Mouse (Mus musculus) CD4-positive, CD25-positive, alpha-beta regulatory T cell, adult 2 months (primary cell): ENCODE results near the gene Pdlim3.

ENCODE experiments used
- DNase-seq: peaks from one replicate; pipeline ENCODE4 v3.0.0-alpha.2; 2012; ENCODE audit warnings: low read depth, low spot score

The Pdlim3 gene

DNA sequence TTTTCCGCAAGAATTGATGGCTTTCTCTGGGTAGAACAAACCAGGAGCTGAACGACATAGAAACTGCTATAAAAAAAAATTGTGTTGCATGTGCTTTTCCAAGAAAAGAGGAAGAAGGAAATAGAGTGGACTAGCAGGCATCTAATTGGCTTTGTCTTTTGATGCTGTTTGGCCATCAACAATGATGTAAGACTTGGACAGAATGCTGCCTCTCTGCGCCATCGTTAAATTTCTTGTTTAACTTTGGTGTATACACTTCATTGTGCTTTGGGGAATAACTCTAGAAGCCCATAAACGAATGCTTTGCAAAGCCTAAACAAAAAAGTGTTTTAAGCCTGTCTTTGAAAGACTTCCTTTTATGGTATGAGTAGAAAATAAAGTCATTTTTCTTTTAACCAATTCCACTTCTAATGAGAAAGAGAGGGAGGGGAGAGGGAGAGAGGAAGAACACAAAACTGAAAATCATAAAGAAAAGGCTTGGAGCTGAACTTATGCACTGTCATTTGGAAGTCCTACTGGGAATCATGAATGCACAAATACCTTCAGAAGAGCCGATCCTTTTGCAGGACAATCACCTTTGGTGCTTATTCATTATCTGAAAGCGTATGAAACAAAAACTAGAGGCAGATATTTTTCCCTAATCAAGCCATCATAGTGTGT, 20.5 kb downstream of the Pdlim3 start:
- no peak for DNase-seq

DNA sequence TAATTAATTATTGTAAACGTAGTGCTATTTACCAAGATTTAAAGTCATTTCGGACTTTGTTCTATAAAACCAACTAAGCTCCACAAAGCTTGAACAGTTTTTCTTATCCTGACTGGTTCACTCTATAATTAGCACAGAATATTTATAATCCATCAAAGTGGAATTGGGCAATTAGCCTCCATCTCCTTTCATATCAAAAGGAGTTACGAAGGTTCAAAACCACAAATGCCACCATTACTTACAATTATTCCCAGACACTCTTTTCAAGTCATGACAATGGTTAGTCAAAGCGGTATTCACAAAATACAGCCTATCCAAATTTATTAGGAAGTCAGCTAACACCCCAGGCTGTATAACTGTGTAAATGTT, 21.0 kb downstream of the Pdlim3 start:
- no peak for DNase-seq

DNA sequence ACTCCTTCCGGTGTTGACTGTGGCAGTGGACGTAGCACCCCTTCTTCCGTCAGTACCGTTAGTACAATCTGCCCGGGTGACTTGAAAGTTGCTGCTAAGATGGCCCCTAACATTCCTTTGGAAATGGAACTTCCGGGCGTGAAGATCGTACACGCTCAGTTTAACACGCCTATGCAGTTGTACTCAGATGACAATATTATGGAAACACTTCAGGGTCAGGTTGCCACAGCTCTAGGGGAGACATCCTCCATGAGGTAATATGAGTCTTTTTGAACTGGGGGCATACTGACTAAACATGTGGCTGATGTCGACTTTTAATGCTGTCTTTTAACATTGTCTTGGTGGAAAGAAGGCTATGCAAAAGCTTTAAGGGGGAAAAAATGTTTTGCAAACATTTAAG, 28.4 kb downstream of the Pdlim3 start:
- DNase-seq = no peak

DNA sequence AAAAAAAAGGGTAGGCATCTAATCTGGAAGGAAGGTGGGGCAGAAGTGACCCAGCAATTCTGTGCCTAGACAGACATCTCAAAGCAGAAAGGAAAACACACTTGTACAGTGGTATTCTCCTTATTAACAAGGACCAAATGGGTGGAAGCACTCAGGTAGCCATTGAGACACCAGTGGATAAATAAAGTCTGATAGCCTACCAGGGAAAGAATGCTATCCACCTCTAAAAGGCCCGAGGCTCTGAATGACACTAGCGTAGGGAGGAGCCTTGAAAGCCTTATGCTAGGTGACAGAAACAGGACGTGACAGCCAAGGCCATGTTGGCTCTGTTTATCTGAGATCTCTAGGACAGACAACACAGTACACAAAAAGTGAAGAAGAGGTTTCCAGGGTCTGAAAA, 31.2 kb downstream of the Pdlim3 start:
- DNase-seq = no peak

DNA sequence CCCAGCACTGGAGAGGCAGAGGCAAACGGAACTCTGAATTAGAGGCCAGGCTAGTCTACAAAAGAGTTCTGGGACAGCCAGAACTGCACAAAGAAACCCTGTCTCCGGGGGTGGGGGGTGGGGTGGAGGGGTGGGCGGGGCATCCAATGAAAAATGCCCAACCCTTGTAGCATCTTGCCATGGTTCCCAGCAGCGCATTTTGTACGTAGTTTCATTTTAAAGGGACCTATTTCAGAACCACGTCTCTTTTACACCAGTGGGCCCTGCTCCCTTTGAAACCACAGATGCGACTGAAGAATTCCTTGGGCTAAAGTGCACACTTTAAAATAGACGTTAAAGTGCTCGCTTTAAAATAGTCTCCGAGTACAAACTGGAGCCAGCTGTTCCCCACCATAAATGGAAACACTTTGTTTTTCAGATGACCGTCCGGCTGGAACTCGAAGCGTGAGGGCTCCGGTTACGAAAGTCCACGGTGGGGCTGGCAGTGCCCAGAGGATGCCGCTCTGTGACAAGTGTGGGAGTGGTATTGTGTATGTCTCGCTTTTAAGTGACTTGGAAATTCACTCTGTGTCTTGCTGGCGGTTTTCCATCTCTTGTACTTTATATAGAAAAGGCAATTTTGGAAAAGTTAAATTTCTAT, 31.9 kb downstream of the Pdlim3 start:
- no peak for DNase-seq

DNA sequence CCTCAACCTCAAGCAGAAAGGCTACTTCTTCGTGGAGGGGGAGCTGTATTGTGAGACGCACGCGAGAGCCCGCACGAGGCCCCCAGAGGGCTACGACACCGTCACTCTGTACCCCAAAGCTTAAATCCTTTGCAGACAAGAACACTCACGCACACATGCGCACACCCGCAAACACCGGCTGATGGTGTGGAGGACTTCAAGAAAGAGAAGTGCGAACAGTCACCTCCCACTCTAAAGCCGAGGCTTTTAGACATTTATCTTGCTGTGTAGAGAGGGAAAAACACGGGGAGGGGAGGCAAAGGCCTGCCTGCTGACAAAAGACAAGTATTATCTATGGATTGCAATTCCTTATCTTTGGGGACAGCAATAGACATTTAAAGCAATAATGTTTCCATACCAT, 33.6 kb downstream of the Pdlim3 start:
- no peak for DNase-seq

DNA sequence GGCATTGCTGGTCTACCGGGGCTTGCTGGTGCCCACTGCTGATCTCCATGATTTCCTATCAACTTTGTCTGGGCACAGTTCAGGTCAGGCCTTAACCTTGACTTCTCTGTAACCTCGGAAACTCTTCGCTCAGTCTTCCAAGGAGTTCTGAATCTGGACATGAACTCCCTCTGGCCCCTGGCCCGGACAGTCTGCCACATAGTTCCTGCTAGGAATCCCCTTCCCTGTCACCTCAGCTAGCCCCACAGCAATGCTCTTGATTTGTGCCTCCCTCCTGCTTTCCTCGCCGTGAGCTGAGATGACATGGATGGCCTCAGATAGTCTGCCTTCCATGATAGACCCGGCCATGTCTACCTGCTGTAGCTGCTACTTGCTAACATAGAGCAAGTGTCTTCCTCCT, 35.1 kb downstream of the Pdlim3 start:
- no peak for DNase-seq

DNA sequence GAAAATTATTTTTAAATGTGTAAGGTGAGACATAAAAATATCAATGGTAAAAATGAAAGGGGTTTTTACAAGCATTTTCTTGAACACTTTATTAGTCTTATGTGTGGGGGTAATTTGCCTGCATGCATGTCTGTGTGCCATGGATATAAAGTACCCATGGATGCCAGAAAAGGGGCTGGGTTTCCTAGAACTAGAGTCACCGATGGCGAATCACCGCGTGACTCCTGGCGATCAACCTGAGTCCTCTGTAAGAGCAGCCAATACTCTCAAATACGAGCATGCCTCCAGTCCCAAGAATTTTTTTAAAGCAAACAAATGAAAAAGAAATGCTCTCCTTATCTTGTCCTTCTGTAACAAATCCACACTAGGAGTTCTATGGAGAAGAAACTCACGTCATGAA, 36.9 kb downstream of the Pdlim3 start:
- DNase-seq = no peak

DNA sequence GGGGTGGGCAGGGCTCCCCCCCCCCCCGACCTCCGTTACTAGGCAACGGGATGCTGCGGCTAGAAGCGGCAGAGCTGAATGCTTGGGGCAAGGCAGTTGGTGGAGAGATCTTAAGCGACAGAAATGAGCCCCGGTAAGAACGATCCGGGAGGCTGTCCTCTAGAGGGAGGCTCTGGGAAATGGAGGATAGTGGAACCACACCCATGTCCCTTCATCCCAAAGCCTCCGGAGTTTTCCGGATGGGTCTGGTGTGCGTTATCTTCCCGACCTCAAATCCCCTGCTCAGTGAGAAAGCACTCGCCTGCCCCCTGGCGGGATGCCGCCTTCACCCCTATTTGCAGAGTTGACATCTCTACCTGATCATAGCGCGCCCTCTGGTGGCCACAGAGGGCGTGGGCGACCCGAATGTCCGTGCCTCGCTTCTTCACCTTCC, 49.3 kb downstream of the Pdlim3 start, which contains the start of gene Ccdc110:
Ccdc110 (plus strand) TSS at position 38 of the 433 bp plus-strand sequence.
- DNase-seq = peak; percentile 89

DNA sequence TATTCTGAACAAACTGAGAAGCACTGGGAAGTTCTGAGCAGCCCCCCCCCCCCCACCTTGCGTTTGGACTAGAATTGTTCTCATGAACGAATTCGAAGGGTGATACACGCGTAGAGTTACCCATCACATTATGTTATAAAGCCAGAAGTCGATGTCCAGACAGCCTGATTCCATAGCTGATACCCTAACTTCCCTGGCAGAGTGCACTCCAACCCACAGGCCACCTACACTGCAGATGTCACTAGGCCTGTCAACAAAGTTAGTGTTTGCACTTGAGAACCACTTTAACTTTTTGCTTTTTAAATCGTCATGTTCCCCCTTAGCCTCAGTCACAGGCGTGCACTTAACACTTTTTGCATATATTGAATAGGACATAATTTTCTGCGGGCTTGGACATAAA, 51.7 kb downstream of the Pdlim3 start:
- DNase-seq = no peak

DNA sequence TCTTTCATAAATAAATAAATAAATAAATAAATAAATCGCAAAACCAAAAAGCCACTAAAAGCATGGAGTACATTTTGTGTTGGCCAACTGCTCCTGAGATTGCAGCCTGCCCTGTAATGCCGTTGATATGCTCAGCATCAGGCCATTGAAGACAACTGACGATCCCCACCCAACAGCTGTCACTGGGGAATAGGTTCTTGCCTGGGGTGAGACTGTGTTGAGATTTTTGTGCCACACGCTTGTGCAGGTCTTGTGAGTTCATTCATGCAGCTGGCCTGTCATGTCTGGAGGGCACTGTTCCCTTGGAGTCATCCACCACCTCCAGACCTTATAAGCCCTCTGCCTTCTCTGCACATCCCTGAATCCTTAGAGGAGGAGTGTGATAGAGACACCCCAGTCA, 61.0 kb downstream of the Pdlim3 start:
- DNase-seq = no peak

DNA sequence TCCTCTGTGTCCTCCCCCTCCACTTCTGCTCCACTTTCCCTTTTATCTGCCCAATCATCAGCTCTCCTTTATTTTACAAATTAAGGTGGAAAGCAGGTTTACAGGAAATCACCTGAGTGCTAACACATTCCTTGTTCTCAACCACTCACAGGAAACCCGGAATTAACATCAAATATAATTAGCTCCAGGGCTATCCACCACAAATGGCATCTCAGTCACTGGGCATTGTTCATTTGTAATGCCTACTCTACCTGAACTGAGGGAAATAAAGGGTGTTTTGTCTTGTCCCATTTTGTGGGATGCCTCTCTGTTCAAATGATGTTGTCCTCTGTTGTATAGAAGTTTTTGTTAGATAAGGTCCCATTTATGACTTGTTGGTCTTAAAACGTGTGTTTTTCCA, 65.4 kb downstream of the Pdlim3 start:
- no peak for DNase-seq
